Mouse (Mus musculus): ENCODE measurements around the gene Ccnt1. TPM values are rescaled to one million over a fixed set of nuclear protein-coding genes. Genes with fewer than 3 reads are reported as not detected.

Ccnt1 gene
- 167 TPM for total RNA-seq (2023)

GRCm38 (mm10) chr15:98570873-98571538 lies at the start of gene Ccnt1, which contains the start of gene 4930415O20Rik:
Gene Ccnt1, minus strand, starts transcription at chr15:98570923.
Gene 4930415O20Rik, plus strand, starts transcription at chr15:98571004.

DNA sequence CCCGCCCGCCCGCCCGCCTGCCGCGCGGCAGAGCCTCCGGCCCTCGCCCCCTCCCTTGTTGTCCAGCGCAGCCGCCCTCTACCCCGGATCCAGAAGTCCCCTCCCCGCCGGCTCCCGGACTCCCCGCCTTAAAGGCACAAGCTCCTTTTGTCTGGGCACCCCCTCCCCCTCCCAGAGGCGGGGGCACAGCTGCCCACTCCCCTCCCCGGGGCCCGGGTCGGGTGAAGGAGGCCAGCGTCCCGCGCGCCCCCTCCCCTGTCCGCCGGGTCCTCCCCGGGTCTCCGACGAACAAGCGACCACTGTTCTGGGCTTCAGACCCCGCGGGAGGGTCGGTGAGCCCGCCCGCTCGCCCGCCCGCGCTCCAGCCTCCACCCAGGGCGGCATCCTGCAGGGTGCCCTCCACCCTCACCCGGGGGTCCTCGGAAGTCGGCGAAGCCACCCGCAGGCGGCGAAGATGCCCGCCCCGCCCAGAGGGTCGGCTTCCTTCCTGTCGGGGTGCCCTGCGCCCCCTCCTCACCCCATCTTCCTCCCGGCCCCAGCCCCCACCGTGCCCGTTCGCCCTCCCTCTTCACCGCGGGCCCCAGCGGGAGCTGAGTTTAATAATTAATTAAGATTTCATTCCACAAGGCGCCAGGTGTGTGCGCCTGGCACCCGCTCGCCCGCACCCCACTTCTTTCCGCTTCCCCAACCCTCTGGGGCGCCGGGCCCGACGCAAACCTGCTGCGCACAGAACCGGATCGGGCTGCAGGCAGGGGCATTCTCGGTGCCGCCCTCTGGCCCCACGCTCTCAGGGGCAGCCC lies 38.8 kb upstream of the Ccnt1 start, which contains the start of gene Adcy6:
Adcy6 (minus strand) TSS at position 746 of the 800 bp plus-strand sequence.

DNA sequence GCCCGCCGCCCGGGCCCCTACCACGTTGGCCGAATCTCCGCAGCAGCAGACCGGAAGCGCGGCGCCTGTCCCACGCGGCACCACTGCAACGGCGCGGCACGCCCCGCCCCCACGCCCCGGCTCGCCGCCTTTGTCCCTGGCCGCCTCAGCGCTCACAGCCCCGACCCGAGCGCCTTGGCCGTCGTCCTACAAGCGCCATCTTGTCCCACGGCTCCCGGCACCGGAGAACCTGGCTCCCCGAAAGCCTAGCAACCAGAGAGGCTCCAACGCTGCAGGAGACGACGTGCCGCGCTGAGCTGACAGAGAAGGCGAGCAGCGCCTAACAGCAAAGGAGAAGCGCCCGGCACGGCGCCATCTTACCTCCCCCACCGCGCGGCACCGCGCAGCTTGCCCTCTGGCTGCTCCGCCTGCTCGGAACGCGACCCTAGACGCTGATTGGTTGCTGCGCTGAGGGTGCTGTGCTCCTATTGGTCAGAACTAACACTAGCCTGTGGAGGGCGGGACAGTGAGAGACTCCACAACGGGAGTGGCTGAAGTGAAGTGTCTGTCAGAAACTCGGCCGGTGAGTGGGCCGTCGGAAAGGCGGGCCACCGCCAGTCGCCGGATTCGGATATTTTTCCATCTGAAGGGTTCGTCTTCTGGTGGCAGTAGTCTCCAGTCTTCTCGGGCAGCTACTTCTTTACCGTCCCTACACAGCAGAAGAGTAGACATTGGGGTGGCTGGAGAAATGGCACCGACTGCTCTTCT lies 36.7 kb downstream of the Ccnt1 start, which contains the start of gene Kansl2:
Kansl2 (minus strand) TSS at position 384 of the 747 bp plus-strand sequence.

GRCm38 (mm10) chr15:98492102-98492501 lies 78.6 kb downstream of the Ccnt1 start, which contains the start of gene Olfr279:
Gene Olfr279, plus strand, starts transcription at chr15:98492402.

Other genes with a start within 250 kb of the Ccnt1 start
- gene Olfr284, start 229.9 kb downstream of the Ccnt1 start, total RNA-seq (2023), result not detected
- not detected for gene Olfr283, start 190.0 kb downstream of the Ccnt1 start, total RNA-seq (2023)
- gene Olfr282, start 139.7 kb downstream of the Ccnt1 start, total RNA-seq (2023), result not detected
- gene Olfr281, start 118.3 kb downstream of the Ccnt1 start, total RNA-seq (2023), result not detected
- not detected for gene OR5BS1P, start 101.0 kb downstream of the Ccnt1 start, total RNA-seq (2023)
- not detected for gene Lalba, start 88.2 kb downstream of the Ccnt1 start, total RNA-seq (2023)
- not detected for gene Olfr279, start 78.5 kb downstream of the Ccnt1 start, total RNA-seq (2023)
- 49.4 TPM for gene Kansl2, start 36.7 kb downstream of the Ccnt1 start, total RNA-seq (2023)
- not detected for gene 4930415O20Rik, start 81 bp upstream of the Ccnt1 start, total RNA-seq (2023)
- gene Adcy6, start 39.2 kb upstream of the Ccnt1 start, total RNA-seq (2023), result 37.8 TPM
- 1.5 TPM for gene Cacnb3, start 59.9 kb upstream of the Ccnt1 start, total RNA-seq (2023)
- 148 TPM for gene Ddx23, start 92.0 kb upstream of the Ccnt1 start, total RNA-seq (2023)
- gene Rnd1, start 106.5 kb upstream of the Ccnt1 start, total RNA-seq (2023), result 1.2 TPM
- gene Ccdc65, start 137.3 kb upstream of the Ccnt1 start, total RNA-seq (2023), result not detected
- gene Fkbp11, start 157.3 kb upstream of the Ccnt1 start, total RNA-seq (2023), result 4.2 TPM
- gene Arf3, start 192.3 kb upstream of the Ccnt1 start, total RNA-seq (2023), result 85.5 TPM
- 0.56 TPM for gene Wnt10b, start 207.2 kb upstream of the Ccnt1 start, total RNA-seq (2023)
- not detected for gene Wnt1, start 218.9 kb upstream of the Ccnt1 start, total RNA-seq (2023)
- gene Ddn, start 238.6 kb upstream of the Ccnt1 start, total RNA-seq (2023), result 0.23 TPM

Data from CD4-positive naive resting alpha-beta T cell, adult 76 days (primary cell).